Mouse (Mus musculus): ENCODE data around the gene Ushbp1.
A peak's percentile ranks its signal among the peaks of the same experiment; 100 is the strongest.
"Not testable (repeated sequence)": the region's sequence is repeated elsewhere in the genome, so short reads cannot be mapped to it uniquely, and the experiment has no call there.

Gene Ushbp1

GRCm38 (mm10) chr8:71369040-71369718 lies 26.4 kb downstream of the Ushbp1 start:
- no peak for DNase-seq

DNA sequence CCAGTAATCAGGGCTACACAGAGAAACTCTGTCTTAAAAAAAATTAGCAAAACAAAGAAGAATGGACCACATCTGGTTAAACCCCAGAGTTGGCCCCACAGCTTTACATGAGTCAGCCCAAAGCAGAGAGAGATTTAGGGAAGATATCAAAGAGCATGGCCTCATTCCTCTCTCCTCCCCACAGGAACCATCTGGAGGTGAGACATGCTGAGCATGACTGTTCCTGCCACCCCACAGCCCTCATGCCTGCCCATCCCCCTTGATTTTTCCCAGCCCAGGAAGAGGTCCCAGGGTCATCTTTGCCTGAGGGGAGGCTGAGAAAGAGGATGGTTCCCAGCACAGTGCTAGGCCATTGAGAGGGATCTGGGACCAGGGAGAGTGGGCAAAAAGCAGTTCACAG lies 27.2 kb downstream of the Ushbp1 start:
- DNase-seq = no peak

- DNase-seq = no peak
Measured at GRCm38 (mm10) chr8:71367529-71368176, 27.9 kb downstream of the Ushbp1 start.

- peak; percentile 94 to 95 for DNase-seq
Measured at GRCm38 (mm10) chr8:71366771-71367528, 28.7 kb downstream of the Ushbp1 start, which contains the start of gene Use1. TSS of gene Use1 (plus strand) at chr8:71366848.

DNA sequence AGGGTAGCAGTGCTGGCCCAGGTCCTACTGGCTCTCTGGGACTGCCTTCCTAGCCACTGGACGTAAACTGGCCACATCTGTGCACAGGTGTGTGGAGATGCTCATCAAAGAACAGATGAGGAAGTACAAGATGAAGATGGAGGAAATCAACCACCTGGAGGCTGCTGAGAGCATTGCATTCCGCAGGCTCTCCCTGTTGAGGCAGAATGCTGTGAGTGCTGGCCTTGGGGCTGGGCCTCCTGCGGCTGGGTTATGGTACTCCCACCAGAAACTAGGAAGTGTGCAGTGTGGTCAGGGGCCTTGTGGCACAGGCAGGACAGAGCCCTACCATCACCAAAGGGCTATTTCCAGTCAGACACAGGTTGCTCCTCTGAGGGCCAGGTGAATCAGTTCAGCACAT lies 37.6 kb downstream of the Ushbp1 start:
- DNase-seq = no peak

GRCm38 (mm10) chr8:71351520-71351919 lies 44.1 kb downstream of the Ushbp1 start:
- DNase-seq = no peak

- no peak for DNase-seq
Measured at GRCm38 (mm10) chr8:71351117-71351516, 44.5 kb downstream of the Ushbp1 start.

DNA sequence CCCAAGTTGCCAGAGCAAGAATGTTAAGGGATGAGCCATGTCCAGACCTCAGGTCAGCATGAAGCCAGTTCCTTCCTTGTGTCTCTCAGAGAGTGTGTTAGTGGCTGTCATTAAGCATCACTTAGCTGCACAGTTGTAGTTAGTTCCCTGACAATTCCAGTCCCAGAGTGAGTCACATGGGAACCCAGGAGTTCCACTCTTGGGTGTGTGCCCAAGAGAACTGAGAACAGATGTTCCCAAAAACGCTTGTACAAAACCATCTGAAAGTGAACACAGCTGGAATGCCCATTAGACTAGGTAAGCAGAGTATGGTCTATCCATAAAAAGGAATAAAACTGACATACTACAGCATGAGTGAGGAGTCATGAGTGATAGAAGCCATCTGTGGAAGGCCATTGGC lies 49.0 kb downstream of the Ushbp1 start:
- DNase-seq = no peak

DNA sequence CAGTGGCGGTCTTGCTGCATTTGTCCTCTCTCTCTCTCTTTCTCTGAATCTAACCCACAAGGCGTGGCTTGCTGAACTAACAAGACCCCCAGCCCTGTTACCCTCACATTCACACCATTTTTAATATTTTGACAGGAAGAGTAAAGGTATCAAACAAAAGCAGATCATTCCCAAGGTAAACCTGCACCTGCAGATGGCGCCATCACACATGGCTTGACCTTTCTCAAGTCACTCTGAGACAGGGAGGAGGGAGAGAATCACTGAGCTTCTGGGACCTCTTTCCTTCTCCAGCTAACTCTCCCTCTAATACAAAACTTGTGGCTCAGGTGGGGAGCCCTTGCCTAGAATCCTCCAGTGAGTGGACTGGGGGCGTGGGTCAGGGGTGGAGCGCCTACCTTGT lies 55.0 kb downstream of the Ushbp1 start:
- peak in 1 of 2 experiments; percentile 9 for DNase-seq

DNA sequence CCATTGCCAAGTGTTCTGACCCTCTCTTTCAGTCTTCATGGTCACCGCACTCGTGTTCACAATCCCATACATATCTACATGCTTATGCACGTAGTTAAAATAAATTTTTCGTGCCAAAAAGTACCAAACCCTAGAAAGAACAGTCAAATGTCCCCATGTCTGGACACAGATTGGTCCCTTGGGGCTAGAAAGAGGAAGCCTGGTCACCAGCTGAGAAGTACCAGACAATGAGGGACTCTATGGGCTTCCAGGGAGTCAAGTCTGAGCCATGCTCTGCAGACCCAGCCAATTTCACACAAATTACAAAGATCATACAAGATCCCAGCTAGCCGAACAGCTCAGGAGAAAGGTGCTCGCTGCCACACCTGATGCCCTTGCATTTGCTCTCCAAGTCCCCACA lies 57.8 kb downstream of the Ushbp1 start:
- not testable (repeated sequence) for DNase-seq
